Mouse (Mus musculus) brain, embryonic 14.5 days (tissue): ENCODE data around the gene Spag9.

ENCODE experiments used
- CTCF ChIP-seq: fragments of 200-500 bp; IDR thresholded peaks from 2 replicates; pipeline ENCODE4 v1.5.1; 2012; ENCODE audit warnings: inconsistent platforms, mild to moderate bottlenecking, moderate library complexity, borderline replicate concordance; ENCODE audit not compliant: insufficient read depth, insufficient read length; ENCODE audit errors: extremely low read depth
- POLR2A ChIP-seq: fragments of 200-500 bp; IDR thresholded peaks from 2 replicates; pipeline ENCODE4 v1.6.1; 2012; ENCODE audit warnings: mild to moderate bottlenecking, inconsistent platforms, borderline replicate concordance; ENCODE audit not compliant: poor library complexity, insufficient read depth, insufficient read length, severe bottlenecking; ENCODE audit errors: extremely low read depth

DNA sequence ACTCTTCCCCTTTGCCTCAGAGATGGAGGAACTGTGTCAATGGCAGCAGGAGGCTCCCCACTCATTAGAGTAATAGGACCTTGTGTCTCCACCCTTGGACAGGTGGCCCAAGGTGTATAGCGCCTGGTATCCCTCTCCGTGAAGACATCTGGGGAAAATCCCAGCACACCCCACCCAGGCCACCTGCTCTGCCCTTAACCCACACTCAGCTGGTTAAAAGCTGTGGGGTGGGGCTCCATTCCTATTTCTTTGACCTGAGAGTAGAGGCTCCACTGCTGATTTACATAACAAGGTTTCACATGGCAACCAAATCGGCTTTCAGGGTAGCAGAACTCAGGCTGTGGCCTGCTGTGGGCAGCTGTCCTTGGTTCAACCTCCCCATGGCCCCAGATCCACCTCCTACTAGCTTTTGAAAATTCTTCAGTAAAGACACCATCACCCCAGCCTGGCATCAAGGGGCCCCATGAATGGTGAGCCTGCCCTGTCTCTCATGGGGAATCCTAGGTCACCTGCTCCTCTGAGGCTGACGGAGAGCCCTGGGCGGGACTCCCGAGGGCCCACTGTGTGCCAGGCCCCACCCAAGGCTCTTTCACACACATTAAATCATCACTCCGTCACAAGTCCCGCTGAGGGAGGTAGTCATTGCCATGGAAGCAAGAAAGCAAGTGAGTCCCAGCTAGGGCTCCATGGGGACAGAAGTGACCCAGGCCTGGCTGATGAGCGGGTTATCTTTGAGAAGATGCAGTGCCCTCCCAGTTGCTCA, 167.3 kb downstream of the Spag9 start:
- TF ChIP-seq POLR2A (no peak), CTCF (no peak)
